8 mouse cellular contexts compared by ENCODE assay signal in genomic region chr8:62060357-62060756, GRCm38 (mm10).
DNase-seq lines count a peak whose midpoint lies in the region.

No protein-coding gene starts in this region.

- peak; percentile 23 to 35 for DNase-seq in cerebellum, postnatal 10 days
- DNase-seq in cerebellum, adult 9-10 months, result no peak
- DNase-seq in kidney, postnatal 14 days, result peak; percentile 10
- no peak for DNase-seq in kidney, adult 18-20 months
- peak; percentile 6 for DNase-seq in ovary, postnatal 14 days (ENCODE audit: low spot score)
- DNase-seq in ovary, postnatal 36 days (ENCODE audit: low spot score), result no peak
- DNase-seq in thymus, postnatal 25 days, result no peak
- DNase-seq in T-cell, adult 2 months (ENCODE audit: low spot score), result no peak

Comparison
In these comparisons a context has a peak if more than half of its experiments do, and no peak if none do; other contexts are left out.
1. DNase-seq: peak in cerebellum, postnatal 10 days (2 of 2), kidney, postnatal 14 days (single experiment) and ovary, postnatal 14 days (single experiment); none in cerebellum, adult 9-10 months (single experiment), kidney, adult 18-20 months (single experiment), ovary, postnatal 36 days (single experiment), thymus, postnatal 25 days (single experiment) and T-cell, adult 2 months (single experiment).